Mouse (Mus musculus) neural tube, embryonic 13.5 days (tissue): Measurements from ENCODE around the gene Nup107. TPM values are rescaled to one million over a fixed set of nuclear protein-coding genes. Genes with fewer than 3 reads are reported as not detected.
A peak's percentile ranks its signal among the peaks of the same experiment; 100 is the strongest.
"Not testable (repeated sequence)": the region's sequence is repeated elsewhere in the genome, so short reads cannot be mapped to it uniquely, and the experiment has no call there.

Experiments used
- ATAC-seq: fragments of 200-750 bp; cut with Nextera tagmentation; 2 replicates; pipeline ENCODE4 v1.8.0; 2017; ENCODE audit warnings: low read depth, mild to moderate bottlenecking, moderate TSS enrichment, moderate library complexity
- H3K27ac ChIP-seq: fragments of 300-500 bp; sonication (generic); replicated peaks from 2 replicates; pipeline ENCODE4 v1.5.1; 2015; ENCODE audit warnings: moderate library complexity, mild to moderate bottlenecking, inconsistent platforms
- H3K27me3 ChIP-seq: fragments of 300-500 bp; sonication (generic); 2 replicates; pipeline ENCODE4 v1.6.1; 2015; ENCODE audit warnings: mild to moderate bottlenecking, inconsistent platforms
- H3K36me3 ChIP-seq: fragments of 300-500 bp; sonication (generic); 2 replicates; pipeline ENCODE4 v1.6.1; 2015; ENCODE audit warnings: mild to moderate bottlenecking, inconsistent platforms
- H3K4me1 ChIP-seq: fragments of 300-500 bp; sonication (generic); replicated peaks from 2 replicates; pipeline ENCODE4 v1.6.1; 2015; ENCODE audit warnings: inconsistent platforms
- H3K4me2 ChIP-seq: fragments of 300-500 bp; sonication (generic); 2 replicates; pipeline ENCODE4 v1.6.1; 2015; ENCODE audit warnings: inconsistent platforms, mild to moderate bottlenecking, moderate library complexity
- H3K4me3 ChIP-seq: fragments of 300-500 bp; sonication (generic); 2 replicates; pipeline ENCODE4 v1.5.1; 2015; ENCODE audit warnings: mild to moderate bottlenecking, inconsistent platforms
- H3K9ac ChIP-seq: fragments of 300-500 bp; sonication (generic); 2 replicates; pipeline ENCODE4 v1.6.1; 2015; ENCODE audit warnings: moderate library complexity, mild to moderate bottlenecking, inconsistent platforms
- H3K9me3 ChIP-seq: fragments of 300-500 bp; sonication (generic); 2 replicates; pipeline ENCODE4 v1.6.1; 2016; ENCODE audit warnings: inconsistent platforms
- WGBS: fragments of 180-500 bp; shearing (Covaris S2); methylation state at CpG from one replicate; pipeline ENCODE4 v1.1.7; 2015; 5-methylcytosine and 5-hydroxymethylcytosine counted together
- polyA plus RNA-seq: library from polyadenylated mRNA; unstranded; fragments of >200 nt; fragmentation: Nextera tagmentation; extraction: Ambion mirVana; gene quantifications from 2 replicates; pipeline ENCODE4 v1.2.1, GENCODE M21; 2015

Nup107 gene
- polyA plus RNA-seq, 1 experiment from 2014 or later = 36.3 TPM

DNA sequence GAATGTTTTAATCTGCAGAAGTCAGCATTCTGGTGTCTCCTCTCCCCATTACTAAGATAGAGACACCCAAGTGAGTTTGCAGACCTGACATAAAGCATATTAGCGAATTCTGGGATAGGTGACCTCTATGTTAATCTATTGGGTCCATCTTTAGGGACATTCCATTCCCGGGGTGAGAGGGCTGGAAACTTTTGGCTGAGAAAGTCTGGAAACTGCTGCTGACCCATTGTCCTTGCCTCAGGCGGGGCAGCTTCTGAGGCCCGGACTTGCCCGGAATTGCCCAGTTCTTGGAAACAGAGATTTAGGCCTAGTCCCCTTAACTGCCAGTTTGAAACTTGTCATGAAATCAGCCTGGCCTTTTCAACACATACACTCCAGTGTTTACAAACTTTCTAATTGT lies 81.1 kb downstream of the Nup107 start:
- Histone ChIP-seq H3K27ac (no peak overlapping the region), H3K4me3 (peak overlapping the region; percentile 91), H3K4me2 (peak overlapping the region; percentile 85), H3K36me3 (peaks cover 14% of the 10 kb centered on the region), H3K4me1 (peaks cover 32% of the 10 kb centered on the region), H3K9me3 (no peaks in the 10 kb centered on the region), H3K9ac (peak overlapping the region; percentile 100), H3K27me3 (no peaks in the 10 kb centered on the region)
- ATAC-seq = no peak
- 68% methylated on average over 5 of the region's 5 CpGs for WGBS

DNA sequence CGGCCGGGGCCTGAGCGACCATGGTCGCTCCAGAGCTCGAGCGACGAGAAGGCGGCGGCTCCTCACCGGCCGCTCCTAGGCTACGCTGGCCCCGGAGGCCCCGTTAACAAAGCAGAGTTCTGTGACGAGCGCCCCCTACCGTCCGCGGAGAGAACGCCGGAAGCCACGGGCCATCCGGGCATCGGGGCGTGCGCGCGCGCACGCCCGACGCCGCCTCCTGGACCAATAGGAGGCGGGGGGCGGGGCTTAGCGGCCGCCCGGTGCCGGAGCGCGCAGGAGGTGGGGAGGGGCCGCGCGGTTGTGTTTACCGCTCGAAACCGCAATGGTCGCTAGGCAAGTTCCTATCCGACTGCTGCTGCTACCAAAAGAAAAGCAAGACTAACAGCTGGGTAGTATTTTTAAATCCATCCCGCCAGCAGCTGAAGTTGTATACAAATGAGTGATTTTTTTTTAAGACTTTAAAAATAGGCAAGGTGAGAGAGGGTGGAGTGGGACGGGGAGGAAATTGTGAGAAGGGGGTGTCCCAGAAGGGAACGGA lies 81.8 kb downstream of the Nup107 start, which contains the start of gene Mdm2:
Gene Mdm2 (minus strand): TSS at position 155 of the 538 bp plus-strand sequence.
- H3K4me2 ChIP-seq = peak within 1 kb of the TSS; percentile 85
- peak within 1 kb of the TSS; percentile 91 for H3K4me3 ChIP-seq
- H3K4me1 ChIP-seq = peaks cover 33% of the 10 kb centered on the region
- H3K9ac ChIP-seq = peak within 1 kb of the TSS; percentile 100
- under 1% methylated on average over 52 of the region's 52 CpGs for WGBS
- peak within 1 kb of the TSS; percentile 100 for H3K27ac ChIP-seq
- ATAC-seq = peak; percentile 96
- no peaks in the 10 kb centered on the region for H3K27me3 ChIP-seq
- no peaks in the 10 kb centered on the region for H3K9me3 ChIP-seq
- H3K36me3 ChIP-seq = peaks cover 17% of the 10 kb centered on the region

DNA sequence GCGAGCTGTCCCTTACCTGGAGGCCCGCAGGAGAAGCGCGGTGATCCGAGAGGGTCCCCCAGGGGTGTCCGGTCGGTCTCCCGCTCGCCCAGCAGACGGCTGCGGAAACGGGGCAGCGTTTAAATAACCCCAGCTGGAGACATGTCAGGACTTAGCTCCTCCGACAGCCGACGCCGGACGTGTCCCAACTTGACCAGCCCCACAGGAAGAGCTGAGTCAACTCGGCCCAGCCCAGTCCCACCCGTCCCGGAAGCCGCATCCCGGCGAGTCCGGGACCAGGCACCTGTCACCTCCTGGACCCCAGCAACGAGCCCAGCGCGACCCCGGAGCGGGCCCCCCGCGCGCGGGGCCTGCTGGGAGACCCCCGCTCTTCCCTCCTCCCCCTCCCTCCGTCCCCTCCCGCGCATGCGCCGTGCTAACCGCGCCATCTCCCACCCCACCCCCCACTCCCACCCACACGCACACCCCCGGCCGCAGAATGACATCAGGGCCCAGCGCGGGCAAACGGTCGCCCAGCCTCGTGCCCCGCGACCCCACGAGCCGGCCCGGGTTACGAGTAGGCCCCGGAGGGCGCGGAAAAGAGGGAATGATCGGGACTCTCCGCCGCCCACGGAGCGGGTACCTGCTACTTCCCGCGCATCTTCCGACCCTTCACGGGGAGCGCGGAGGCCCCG lies 82.4 kb downstream of the Nup107 start:
- 0% methylated on average over 50 of the region's 71 CpGs for whole genome bisulfite sequencing
- peak overlapping the region; percentile 85 for H3K4me2 ChIP-seq
- peaks cover 33% of the 10 kb centered on the region for H3K4me1 ChIP-seq
- H3K27ac ChIP-seq = peak overlapping the region; percentile 100
- H3K36me3 ChIP-seq = peaks cover 23% of the 10 kb centered on the region
- peak; percentile 87 for ATAC-seq
- H3K9ac ChIP-seq = peak overlapping the region; percentile 100
- no peaks in the 10 kb centered on the region for H3K27me3 ChIP-seq
- H3K4me3 ChIP-seq = peak overlapping the region; percentile 91
- no peaks in the 10 kb centered on the region for H3K9me3 ChIP-seq

GRCm38 (mm10) chr10:117709326-117709830 lies 83.1 kb downstream of the Nup107 start:
- no peaks in the 10 kb centered on the region for H3K27me3 ChIP-seq
- H3K4me2 ChIP-seq = peak overlapping the region; percentile 85
- no peaks in the 10 kb centered on the region for H3K9me3 ChIP-seq
- 60% methylated on average over 12 of the region's 12 CpGs for WGBS
- H3K36me3 ChIP-seq = peaks cover 30% of the 10 kb centered on the region
- H3K27ac ChIP-seq = peak overlapping the region; percentile 100; the same call in 1 of the 2 replicates
- H3K4me3 ChIP-seq = peak overlapping the region; percentile 91
- H3K9ac ChIP-seq = peak overlapping the region; percentile 100
- no peak for ATAC-seq
- H3K4me1 ChIP-seq = peaks cover 33% of the 10 kb centered on the region

GRCm38 (mm10) chr10:117708856-117709255 lies 83.6 kb downstream of the Nup107 start:
- WGBS = 91% methylated on average over 9 of the region's 9 CpGs
- no peak for ATAC-seq
- peaks cover 33% of the 10 kb centered on the region for H3K4me1 ChIP-seq
- no peak overlapping the region for H3K27ac ChIP-seq
- H3K36me3 ChIP-seq = peaks cover 35% of the 10 kb centered on the region
- H3K9ac ChIP-seq = peak overlapping the region; percentile 100; the same call in 1 of the 2 replicates
- H3K4me2 ChIP-seq = peak overlapping the region; percentile 85
- no peaks in the 10 kb centered on the region for H3K27me3 ChIP-seq
- peak overlapping the region; percentile 91 for H3K4me3 ChIP-seq
- no peaks in the 10 kb centered on the region for H3K9me3 ChIP-seq

GRCm38 (mm10) chr10:117708376-117708775 lies 84.1 kb downstream of the Nup107 start:
- Histone ChIP-seq H3K9ac (no peak overlapping the region), H3K9me3 (no peaks in the 10 kb centered on the region), H3K36me3 (peaks cover 40% of the 10 kb centered on the region), H3K4me2 (peak overlapping the region; percentile 85; the same call in 1 of the 2 replicates), H3K27ac (no peak overlapping the region), H3K27me3 (no peaks in the 10 kb centered on the region), H3K4me3 (no peak overlapping the region), H3K4me1 (peaks cover 33% of the 10 kb centered on the region)
- ATAC-seq = no peak
- 97% methylated on average over 2 of the region's 2 CpGs for whole genome bisulfite sequencing

- Histone ChIP-seq H3K4me2 (no peak overlapping the region), H3K9me3 (no peaks in the 10 kb centered on the region), H3K36me3 (peaks cover 49% of the 10 kb centered on the region), H3K4me1 (peaks cover 33% of the 10 kb centered on the region), H3K27ac (no peak overlapping the region), H3K4me3 (no peak overlapping the region), H3K27me3 (no peaks in the 10 kb centered on the region), H3K9ac (no peak overlapping the region)
- 96% methylated on average over 2 of the region's 2 CpGs for WGBS
- ATAC-seq = no peak
Observed at GRCm38 (mm10) chr10:117707114-117707838, 85.2 kb downstream of the Nup107 start.

- no peaks in the 10 kb centered on the region for H3K9me3 ChIP-seq
- no peak overlapping the region for H3K4me3 ChIP-seq
- H3K36me3 ChIP-seq = peaks cover 56% of the 10 kb centered on the region
- 85% methylated on average over 6 of the region's 6 CpGs for WGBS
- no peak overlapping the region for H3K27ac ChIP-seq
- no peak overlapping the region for H3K4me2 ChIP-seq
- no peaks in the 10 kb centered on the region for H3K27me3 ChIP-seq
- ATAC-seq = no peak
- no peak overlapping the region for H3K9ac ChIP-seq
- H3K4me1 ChIP-seq = peaks cover 31% of the 10 kb centered on the region
Observed at GRCm38 (mm10) chr10:117706440-117706839, 86.1 kb downstream of the Nup107 start.

GRCm38 (mm10) chr10:117705806-117706205 lies 86.7 kb downstream of the Nup107 start:
- Histone ChIP-seq H3K4me1 (peaks cover 27% of the 10 kb centered on the region), H3K4me3 (no peak overlapping the region), H3K9me3 (no peaks in the 10 kb centered on the region), H3K4me2 (no peak overlapping the region), H3K36me3 (peaks cover 61% of the 10 kb centered on the region), H3K27ac (no peak overlapping the region), H3K9ac (no peak overlapping the region), H3K27me3 (no peaks in the 10 kb centered on the region)
- no peak for ATAC-seq

DNA sequence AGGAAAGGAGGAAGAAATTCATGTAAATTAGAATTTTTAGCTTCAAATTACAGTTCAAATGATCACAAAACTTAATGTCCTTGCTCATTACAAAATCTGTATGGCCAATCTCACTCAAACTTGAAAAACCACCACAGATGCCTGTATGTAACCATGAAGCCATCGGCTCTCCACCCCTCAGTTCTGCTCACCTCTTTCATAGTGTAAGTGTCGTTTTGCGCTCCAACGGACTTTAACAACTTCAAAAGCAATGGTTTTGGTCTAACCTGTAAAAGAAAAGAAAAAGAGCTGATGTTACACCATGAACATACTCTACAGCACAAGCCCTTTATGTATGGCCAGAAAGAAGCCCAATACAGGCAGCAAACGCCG lies 87.6 kb downstream of the Nup107 start:
- Histone ChIP-seq H3K4me1 (peaks cover 27% of the 10 kb centered on the region), H3K4me2 (no peak overlapping the region), H3K27me3 (no peaks in the 10 kb centered on the region), H3K36me3 (peaks cover 69% of the 10 kb centered on the region), H3K4me3 (no peak overlapping the region), H3K9me3 (no peaks in the 10 kb centered on the region), H3K27ac (no peak overlapping the region), H3K9ac (no peak overlapping the region)
- 96% methylated on average over 6 of the region's 6 CpGs for WGBS
- no peak for ATAC-seq

DNA sequence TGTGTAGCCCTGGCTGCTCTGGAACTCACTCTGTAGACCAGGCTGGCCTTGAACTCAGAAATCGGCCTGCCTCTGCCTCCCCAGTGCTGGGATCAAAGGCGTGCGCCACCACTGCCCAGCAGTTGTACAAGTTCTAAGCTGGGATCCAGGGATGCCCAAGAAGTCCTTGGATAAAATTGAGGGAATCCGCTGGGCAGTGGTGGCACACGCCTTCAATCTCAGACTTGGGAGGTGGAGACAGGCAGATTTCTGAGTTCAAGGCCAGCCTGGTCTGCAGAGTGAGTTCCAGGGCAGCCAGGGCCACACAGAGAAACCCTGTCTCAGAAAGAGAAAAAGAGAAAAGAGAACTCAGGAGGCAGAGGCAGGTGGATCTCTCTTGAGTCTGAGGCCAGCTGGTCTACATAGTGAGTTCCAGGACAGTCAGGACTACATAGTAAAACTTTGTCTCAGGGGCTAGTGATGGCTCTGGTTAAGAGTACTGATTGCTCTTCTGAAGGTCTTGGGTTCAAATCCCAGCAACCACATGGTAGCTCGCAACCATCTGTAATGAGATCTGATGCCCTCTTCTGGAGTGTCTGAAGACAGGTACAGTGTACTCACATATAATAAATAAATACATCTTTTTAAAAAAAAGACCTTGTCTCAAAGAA lies 88.1 kb downstream of the Nup107 start:
- not testable (repeated sequence) for H3K4me2 ChIP-seq, H3K27ac ChIP-seq, H3K4me3 ChIP-seq, H3K27me3 ChIP-seq, ATAC-seq, H3K9me3 ChIP-seq, H3K9ac ChIP-seq
- Histone ChIP-seq H3K36me3 (peaks cover 74% of the 10 kb centered on the region), H3K4me1 (peaks cover 25% of the 10 kb centered on the region)
- 97% methylated on average over 6 of the region's 6 CpGs for WGBS

DNA sequence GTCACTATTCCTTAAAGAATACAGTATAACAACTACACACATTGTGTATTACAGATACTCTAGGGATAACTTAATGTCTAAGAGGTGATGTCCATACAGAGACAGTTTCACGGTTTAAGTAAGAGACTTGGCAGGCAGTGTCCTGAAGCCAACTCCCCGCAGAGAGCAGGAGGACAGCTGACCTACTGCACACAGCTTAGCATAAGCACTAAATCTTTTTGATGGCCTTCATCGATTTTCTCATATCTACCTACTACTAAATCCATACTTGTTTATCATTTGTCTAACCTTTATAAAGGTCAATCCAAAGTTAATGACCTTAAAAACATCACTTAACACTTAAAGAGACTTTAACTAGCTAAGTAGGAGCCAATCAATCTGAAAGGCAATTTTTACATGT lies 89.0 kb downstream of the Nup107 start:
- ATAC-seq = no peak
- no peak overlapping the region for H3K27ac ChIP-seq
- H3K4me2 ChIP-seq = no peak overlapping the region
- no peak overlapping the region for H3K9ac ChIP-seq
- H3K9me3 ChIP-seq = no peaks in the 10 kb centered on the region
- no peaks in the 10 kb centered on the region for H3K27me3 ChIP-seq
- H3K4me1 ChIP-seq = peaks cover 16% of the 10 kb centered on the region
- no peak overlapping the region for H3K4me3 ChIP-seq
- H3K36me3 ChIP-seq = peaks cover 84% of the 10 kb centered on the region
- WGBS = 83% methylated on average over 3 of the region's 3 CpGs
